Mouse (Mus musculus): ENCODE results near the gene Cpox. TPM values are rescaled to one million over a fixed set of nuclear protein-coding genes. Genes with fewer than 3 reads are reported as not detected.
"Not testable (repeated sequence)": the region's sequence is repeated elsewhere in the genome, so short reads cannot be mapped to it uniquely, and the experiment has no call there.

The Cpox gene
- 21.9 and 32.7 TPM in 2 replicates for total RNA-seq (2014; fragmentation: Nextera tagmentation)
- 23.4 and 25.2 TPM in 2 replicates for total RNA-seq (2017)

DNA sequence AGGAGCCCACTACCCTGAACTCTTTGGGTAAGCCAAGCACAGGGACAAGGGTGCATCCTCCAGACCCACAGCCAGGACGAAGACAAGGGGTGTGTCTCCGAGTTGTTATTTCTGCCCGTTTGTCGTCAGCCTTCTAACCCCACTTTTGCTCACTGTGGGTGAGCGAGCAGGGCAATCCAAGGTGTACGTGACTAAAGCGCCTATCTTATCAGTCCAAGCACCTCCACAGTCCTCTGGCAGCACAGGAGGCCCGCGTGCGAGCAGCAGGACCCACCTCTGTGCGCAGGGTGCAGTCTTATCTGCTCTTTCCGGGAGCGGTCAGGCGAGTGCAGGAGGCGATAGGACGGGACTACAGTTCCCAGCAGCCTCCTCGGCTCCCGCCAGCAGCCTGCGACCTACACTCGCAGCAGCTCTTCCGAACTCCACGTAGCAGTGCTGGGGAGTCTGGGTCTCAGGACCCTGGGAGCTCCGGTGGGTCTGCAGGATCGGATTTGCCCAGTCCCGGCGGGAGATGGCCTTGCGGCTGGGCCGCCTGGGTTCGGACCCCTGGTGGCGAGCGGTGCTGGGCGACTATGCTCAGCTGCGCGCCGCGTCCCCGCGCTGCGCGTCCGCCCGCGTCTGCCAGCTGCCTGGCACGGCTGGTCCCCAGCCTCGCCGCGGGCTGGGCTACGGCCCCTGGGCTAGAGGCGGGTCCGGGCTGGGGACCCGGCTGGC is at the start of gene Cpox:
Cpox (plus strand) TSS at position 376 of the 714 bp plus-strand sequence.
- ATAC-seq (replicated peaks; ENCODE audit: poor library complexity, severe bottlenecking), result peak; percentile 94

DNA sequence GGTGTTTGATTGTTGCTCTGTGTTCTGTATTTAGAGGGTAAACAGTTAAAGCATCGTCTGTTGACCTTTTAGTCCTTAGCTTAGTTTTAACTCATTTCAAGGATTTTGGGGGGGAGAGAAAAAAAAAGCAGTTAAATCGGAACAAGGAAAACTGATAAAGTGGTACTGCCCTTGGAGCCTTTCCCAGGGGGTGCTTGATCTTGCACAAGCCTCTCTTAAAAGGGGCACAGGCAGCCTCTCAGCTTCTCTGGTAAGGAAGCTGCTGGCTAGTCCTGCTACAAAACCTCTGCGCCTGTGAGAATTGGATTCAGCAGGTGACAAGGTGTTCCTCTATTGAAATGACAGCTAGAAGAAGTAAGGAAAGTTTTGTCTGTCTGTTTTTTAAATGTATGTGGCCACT is 47.7 kb upstream of the Cpox start:
- no peak for ATAC-seq (replicated peaks; ENCODE audit: poor library complexity, severe bottlenecking)

DNA sequence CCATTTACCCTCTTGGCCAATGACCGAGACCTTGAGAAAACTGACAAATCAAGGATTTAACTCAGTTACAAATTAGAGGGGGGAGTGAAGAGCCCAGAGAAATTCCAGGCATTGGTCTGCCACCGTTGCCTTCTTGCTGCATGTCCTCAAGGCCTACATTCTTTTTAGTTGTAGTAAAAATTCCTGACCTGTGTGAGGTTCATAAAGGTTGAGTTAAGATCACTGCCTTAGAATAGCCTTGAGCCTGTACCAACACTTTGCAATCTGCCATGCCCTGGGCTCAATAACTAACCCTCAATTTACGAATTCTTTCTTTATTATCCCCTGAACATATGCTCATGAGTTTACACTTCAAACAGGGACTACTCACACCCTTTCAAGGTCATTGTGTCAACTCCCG is 47.0 kb upstream of the Cpox start:
- no peak for ATAC-seq (replicated peaks; ENCODE audit: poor library complexity, severe bottlenecking)

DNA sequence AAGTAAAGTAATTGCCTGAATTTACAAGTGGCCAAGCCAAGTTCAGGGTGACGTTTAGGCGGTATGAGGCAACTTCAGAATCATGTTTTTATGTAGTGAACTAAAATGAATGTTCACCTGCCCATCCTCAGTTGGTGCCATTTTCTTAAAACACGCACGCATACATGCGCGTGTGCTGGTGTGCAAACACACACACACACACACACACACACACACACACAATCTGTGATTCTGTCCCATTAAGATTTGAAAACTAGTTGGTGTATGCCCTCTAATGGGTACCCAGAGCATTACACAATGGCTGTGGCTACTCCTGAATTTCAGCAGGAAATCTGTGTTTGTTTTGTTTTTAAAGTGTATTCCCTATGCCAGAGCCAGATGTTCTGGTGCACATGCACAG is 46.1 kb upstream of the Cpox start:
- peak; percentile 75 for ATAC-seq (replicated peaks; ENCODE audit: poor library complexity, severe bottlenecking)

DNA sequence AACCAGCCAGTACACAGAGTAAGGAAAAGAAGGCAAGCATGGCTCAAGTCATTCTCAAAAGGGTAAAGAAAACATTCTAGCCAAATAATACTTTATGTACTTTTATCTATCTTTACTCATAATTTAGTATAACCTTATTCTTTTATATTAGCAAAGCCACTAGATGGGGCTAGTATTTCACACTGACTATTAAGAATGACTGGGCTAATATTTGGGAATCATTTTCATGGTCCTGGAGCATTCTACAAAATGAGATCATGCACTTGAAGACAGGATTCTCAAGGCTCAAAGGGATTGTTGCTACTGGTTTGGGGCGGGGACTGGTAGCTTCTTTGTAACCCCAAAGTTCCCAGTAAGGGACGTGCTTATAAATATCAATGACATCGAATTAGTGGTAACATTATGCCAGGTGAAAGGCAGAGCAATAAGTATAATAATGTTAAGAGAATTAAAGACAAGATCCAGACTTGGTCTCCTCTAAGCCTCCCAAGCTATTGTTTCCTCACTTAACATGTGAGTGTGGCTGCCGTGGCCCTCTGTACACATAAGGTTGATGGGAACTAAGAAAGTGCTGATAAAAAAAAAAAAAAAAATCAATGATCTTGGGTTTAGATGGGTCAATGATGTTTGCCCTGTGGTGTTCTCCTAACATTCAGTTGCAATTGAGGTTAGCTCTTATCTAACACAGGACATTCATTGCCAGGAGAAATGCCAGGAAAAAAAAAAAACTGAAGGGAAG is 42.3 kb upstream of the Cpox start:
- no peak for ATAC-seq (replicated peaks; ENCODE audit: poor library complexity, severe bottlenecking)

DNA sequence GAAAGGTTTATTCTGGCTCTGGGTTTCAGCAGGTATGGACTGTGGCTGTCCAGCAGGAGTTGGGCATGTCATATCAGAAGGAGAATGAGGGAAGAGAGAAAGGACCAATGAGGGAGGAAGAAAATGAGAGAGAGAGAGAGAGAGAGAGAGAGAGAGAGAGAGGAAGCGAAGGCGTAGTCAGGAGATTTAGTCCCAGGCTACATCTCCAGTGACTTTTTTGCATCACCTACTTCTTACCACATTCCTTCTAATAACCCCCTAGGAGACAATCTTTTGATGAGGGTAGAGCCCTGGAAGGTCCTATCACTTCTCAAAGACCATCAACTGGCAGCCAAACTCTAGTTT is 41.8 kb upstream of the Cpox start:
- no peak for ATAC-seq (replicated peaks; ENCODE audit: poor library complexity, severe bottlenecking)

DNA sequence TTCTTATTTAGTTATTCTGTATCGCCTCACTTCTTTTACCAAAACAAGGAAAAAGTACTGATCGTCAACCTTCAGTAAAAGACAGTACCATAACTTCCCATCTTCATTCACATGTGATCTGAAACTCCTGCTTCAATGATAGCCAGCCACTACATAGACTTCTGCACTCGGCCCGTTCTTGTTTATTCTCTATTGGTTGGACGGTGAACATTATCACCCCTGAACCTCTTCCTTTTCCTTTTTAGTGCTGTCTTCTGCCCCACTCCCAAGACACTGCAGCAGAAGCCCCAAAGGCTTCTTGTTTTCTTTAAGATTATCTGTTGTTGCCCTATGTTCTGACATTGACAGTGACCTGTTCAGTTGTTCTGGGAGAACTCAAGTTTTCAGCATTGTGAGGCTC is 41.1 kb upstream of the Cpox start:
- ATAC-seq (replicated peaks; ENCODE audit: poor library complexity, severe bottlenecking), result no peak

DNA sequence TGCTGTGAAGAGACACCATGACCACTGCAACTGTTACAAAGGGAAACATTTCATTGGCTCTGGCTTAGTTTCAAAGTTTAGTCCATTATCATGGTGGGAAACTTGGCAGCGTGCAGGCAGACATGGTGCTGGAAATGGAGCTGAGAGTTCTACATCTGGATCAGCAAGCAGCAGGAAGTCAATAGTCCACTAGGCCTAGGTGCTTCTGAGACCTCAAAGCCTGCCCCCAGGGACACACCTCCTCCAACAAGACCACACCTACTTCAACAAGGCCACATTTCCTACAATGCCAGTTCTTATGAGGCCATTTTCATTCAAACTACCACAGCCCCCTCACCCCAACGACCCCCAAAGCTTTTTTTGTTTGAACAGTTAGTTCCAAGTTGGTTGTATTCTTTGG is 40.4 kb upstream of the Cpox start:
- ATAC-seq (replicated peaks; ENCODE audit: poor library complexity, severe bottlenecking), result no peak

DNA sequence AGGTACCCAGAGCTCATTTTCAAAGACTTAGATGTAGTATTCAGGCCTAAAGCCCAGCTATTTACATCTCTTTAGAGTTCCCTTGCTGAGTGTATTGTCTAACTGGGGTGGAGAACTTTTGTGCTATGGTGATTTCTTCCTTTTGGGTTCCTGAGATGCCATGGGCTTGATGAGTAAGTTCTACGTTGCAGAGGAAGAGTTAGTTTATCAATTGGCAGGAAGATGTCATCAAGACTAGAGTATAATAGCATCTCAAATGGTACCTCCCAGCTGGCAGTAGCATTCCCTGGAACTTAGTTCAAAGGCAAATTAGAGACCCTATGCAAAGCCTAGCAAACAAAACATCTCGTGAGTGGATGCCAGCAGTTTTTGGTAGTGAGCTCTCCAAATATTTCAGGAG is 34.2 kb upstream of the Cpox start:
- ATAC-seq (replicated peaks; ENCODE audit: poor library complexity, severe bottlenecking), result no peak

DNA sequence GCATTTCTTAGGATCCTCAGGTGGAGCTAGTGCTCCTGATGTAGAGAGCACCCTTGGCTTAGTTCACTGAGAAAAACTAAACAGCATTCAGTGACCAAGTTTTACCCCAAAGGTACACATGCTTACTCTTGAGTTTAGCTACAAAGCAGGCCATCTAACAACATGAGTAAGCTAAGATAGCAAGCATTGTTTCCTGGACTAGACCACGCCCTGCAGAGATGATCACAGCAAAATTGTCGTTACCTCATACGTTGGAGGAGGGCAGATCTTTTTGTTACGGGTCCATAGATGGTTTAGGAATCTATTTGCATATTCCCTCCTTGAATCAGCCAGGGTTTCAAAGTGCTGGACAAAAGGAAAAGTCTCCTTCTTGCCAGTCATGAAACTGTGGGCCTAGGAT is 32.6 kb upstream of the Cpox start:
- ATAC-seq (replicated peaks; ENCODE audit: poor library complexity, severe bottlenecking), result no peak

DNA sequence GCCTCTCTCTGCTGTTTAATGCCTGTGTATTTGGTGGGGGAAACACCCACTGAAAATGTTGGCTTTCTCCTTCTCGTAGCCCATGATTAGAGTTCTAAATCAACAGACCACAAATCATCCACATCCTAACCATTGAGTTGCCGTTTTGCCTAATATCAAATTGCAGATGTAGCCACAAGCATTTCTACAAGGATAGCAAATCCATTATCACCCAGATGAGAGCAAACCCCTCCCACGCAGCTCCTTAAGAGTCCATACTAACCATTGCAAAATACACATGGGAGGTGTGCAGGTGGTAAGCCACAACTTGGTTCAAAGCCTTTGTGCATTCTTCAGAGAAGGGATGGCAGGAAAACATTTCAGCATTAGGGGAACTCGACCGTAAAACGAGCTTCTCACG is 32.1 kb upstream of the Cpox start:
- no peak for ATAC-seq (replicated peaks; ENCODE audit: poor library complexity, severe bottlenecking)

DNA sequence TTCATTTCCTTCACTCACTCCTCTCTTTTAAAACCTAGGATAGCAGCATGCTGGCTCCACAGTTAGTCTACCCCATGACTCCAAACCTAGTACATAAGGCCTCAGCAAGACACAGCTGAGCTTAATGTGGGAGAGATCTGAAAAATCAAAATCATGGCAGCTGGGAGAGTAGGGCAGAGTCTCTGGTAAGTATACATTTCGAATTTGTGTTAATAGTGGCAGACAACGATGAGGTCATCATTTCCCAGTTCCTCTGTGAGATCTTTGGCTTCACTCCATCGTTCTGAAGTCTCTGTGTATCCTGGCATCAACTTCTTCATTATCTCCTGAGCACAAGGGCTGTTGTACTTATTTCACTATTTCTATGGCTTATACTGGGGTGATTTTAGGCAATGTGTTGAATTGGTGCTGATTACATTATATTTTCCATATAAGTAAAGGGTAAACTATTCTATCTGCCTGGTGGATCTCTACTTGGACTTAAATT is 31.4 kb upstream of the Cpox start, which contains the start of gene E330017A01Rik:
E330017A01Rik (minus strand) TSS at position 51 of the 487 bp plus-strand sequence.
- ATAC-seq (replicated peaks; ENCODE audit: poor library complexity, severe bottlenecking), result no peak

DNA sequence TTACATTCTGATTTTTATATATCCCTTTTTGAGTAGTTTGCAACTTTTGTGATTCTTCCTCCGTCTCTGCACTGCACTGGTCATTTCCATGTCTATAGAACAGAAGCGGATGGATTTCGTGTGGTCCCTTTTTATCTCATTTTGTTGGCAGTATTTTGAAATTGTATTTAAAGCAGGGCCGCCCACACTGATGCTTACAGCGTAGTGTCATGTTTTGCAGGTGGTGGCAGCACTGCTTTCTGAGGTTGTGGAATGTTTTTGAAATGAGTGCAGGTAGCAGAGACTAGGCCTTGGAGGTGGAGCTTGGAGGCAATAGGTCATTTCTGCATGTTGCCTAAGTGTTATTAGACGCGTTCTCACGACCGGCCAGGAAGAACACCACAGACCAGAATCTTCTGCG is 20.1 kb upstream of the Cpox start:
- ATAC-seq (replicated peaks; ENCODE audit: poor library complexity, severe bottlenecking), result no peak

DNA sequence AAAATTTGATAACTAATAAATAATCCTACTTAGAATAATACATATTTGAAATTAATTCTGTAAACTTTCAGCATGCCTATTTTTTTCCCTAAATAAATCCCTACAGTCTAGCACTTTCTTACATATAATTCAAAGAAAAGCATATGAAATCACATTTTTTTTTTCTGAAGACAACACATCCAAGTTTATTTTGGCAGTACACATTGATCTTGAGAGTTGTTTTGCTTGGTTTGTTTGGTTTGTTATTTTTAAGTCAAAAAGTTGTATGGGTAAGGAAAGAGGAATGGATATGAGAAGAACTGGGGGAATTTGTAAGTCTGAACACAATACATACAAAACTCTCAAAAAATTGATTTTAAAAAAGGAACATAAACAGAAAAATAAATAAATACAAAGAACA is 14.3 kb upstream of the Cpox start:
- no peak for ATAC-seq (replicated peaks; ENCODE audit: poor library complexity, severe bottlenecking)

DNA sequence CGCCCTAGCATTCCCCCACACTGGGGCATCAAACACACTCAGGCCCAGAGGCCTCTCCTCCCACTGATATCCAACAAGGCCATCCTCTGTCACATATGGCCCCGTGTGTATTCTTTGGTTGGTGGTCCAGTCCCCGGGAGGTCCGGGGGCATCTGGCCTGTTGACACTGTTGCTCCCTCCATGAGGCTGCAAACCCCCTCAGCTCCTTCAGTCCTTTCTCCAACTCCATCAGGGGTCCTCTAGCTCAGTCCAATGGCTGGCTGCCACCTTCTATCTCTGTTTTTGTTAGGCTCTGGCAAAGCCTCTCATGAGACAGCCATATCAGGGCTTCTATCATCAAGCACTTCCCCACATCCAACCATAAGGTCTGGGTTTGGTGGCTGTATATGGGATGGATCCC is 13.6 kb upstream of the Cpox start:
- no peak for ATAC-seq (replicated peaks; ENCODE audit: poor library complexity, severe bottlenecking)

DNA sequence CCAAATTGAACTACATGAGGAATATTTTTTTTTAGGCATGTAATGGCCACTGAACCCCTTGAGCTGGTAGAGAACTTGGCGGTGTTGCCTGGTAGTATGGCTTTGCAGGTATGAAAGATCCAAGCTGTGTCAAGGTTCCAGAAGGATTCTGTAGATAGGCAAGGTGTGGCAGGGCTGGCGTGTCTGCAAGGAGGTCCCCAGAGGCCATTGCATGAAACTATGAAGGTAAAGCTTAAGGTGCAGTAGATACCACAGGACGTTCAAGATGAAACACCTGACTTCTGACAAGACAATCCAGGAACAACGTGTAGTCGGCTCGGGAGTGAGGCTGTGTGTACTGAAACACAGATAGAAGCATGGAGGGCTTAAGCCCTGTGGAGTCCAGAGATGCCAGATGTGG is 11.4 kb upstream of the Cpox start:
- no peak for ATAC-seq (replicated peaks; ENCODE audit: poor library complexity, severe bottlenecking)

DNA sequence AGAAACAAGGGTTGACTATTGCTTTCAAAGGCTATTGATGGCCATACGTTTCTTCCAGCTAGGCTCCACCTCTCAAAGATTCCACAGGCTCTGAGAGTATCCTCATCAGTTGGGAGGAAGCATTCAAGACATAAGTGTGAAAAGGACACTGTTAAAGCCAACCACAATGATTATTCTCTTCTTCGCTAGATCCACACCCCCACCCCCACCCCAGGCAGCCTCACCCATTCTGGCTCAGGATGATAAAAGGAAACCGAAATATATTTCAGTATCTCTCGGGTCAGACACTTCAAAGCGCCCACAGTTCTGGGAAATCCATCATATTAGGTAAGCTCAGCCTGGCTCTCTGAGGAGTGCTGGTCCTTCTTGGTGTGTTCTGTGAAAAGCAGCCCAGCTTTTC is 8.3 kb upstream of the Cpox start:
- ATAC-seq (replicated peaks; ENCODE audit: poor library complexity, severe bottlenecking), result no peak

DNA sequence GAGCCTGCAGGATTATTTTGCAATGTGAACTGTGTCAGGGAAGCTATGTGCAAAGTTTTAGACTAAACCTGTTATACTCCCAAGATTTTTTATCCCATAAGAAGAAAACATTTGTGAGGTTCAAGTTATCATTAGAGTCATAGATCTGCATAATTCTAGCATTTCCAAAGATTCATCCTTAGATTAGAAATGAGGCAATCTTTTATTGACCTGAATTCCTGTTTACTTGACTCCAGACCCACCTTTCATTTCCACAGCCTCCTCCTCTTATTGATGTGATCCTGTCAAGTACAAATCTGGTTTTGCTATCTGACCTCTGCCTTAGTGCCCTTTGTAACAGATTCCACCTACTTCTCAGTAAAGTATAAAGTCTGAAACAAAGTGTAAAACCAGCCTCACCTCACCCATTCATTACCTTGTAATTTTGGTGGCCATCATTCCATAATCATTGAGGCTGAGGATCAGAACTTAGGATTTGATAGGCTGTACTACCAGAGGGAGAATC is 7.8 kb upstream of the Cpox start:
- no peak for ATAC-seq (replicated peaks; ENCODE audit: poor library complexity, severe bottlenecking)

DNA sequence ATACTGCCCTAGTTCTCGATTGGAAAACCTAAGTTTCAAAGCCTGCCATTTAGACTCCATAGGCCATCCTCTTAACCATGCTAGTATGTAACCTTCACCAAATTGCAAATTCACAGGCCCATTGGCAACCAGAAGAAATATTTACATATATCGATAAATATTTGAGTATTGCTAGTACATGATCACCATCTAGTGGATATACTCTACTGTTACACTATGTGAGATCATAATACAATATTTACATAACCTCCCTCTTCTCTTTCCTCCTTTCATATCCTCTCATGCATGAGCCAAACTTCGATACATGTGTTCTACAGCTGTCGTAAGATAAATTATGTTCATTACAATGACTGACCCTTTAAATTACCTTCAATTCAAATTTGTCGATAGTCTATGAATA is 7.1 kb upstream of the Cpox start:
- ATAC-seq (replicated peaks; ENCODE audit: poor library complexity, severe bottlenecking), result peak; percentile 78

DNA sequence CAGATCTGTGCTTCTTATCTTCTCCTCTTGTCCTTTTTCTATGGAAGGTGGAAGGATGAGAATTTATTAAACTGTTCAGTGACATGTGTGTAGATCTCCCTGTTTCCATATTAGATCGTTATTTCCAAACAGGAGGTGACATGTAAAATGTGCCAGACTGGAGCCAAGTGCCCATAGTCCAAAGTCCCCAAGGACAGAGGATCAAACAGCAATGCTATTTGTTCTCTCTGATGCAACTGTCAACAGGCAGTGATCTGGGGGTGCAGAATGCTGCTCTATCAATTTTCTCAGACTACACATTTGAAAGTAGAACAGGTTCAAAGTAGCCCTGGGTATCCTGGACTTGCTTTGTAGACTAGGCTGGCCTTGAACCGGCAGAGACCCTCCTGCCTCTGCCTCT is 6.3 kb upstream of the Cpox start:
- ATAC-seq (replicated peaks; ENCODE audit: poor library complexity, severe bottlenecking), result no peak

DNA sequence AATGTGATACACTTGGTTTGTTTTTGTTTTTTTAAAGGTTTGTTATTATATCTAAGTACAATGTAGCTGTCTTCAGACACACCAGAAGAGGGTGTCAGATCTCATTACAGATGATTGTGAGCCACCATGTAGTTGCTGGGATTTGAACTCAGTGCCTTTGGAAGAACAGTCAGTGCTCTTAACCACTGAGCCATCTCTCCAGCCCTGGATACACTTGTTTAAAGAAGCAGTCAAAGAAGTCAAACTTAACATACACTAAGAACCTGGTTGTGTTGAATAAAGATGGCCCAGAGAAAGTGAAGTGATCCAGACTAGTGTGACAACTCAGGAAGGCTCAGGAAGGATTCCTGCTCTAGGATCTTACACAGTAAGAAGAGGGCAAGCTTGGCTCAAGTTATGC is 5.0 kb upstream of the Cpox start:
- not testable (repeated sequence) for ATAC-seq (replicated peaks; ENCODE audit: poor library complexity, severe bottlenecking)

DNA sequence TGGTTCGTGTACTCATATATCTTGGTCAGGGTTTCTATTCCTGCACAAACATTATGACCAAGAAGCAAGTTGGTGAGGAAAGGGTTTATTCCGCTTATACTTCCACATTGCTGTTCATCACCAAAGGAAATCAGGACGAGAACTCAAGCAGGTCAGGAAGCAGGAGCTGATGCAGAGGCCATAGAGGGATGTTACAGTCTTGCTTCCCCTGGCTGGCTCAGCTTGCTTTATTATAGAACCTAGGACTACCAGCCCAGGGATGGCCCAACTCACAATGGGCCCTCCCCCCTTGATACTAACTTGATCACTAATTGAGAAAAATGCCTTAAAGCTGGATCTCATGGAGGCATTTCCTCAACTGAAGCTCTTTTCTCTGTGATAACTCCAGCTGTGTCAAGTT is 3.4 kb upstream of the Cpox start:
- not testable (repeated sequence) for ATAC-seq (replicated peaks; ENCODE audit: poor library complexity, severe bottlenecking)

Data from granulocyte monocyte progenitor cell, adult 5-6 weeks (primary cell).